18 mouse cellular contexts compared by ENCODE assay signal in the genomic region with DNA sequence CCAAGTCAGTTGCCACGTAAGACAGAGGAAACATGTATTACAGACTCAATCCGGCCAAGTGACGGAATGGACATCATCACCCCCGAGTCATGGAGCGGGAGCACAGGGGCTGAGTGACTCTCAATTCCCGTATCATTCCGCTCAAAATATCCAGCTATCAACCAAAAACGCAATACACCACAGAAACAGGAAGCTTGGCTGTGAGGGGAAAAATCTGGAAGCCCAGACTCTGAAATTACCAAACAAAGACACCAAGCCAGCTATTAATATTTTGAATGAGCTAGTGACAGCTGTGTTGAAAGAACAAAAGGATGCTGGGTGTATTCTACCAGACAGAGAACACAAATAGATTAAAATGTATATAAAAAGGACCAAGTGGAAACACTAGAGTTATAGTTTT. TPM values are rescaled to one million over a fixed set of nuclear protein-coding genes. Genes with fewer than 3 reads are reported as not detected.
A peak's percentile ranks its signal among the peaks of the same experiment; 100 is the strongest.
DNase-seq lines count a peak whose midpoint lies in the region; ATAC-seq and TF ChIP-seq lines count a peak whose summit lies in the region.
"Had no signal": no experiment of that assay in that cellular context is flagged by ENCODE, and none has a peak within 500 bp of the region (broad histone marks: within the 10 kb centered on the region; RNA-seq: fewer than 3 reads in every experiment).

No protein-coding gene starts in this region.

- no peaks in the 10 kb centered on the region for H3K36me3 ChIP-seq in lung, postnatal 0 days (ENCODE audit: insufficient read depth, low read length)
- H3K36me3 ChIP-seq: embryonic facial prominence, embryonic 12.5 days; forebrain, embryonic 12.5 days; heart, embryonic 13.5 days had no signal

- no peak for TF ChIP-seq CTCF in lung, postnatal 0 days (IDR thresholded peaks at IDR 0.05)

- H3K4me1 ChIP-seq in lung, postnatal 0 days (ENCODE audit: insufficient read depth, low read depth, low read length), result no peaks in the 10 kb centered on the region
- H3K4me1 ChIP-seq: embryonic facial prominence, embryonic 12.5 days; forebrain, embryonic 12.5 days had no signal

- H3K27ac ChIP-seq in lung, postnatal 0 days (ENCODE audit: low read length), result no peak overlapping the region
- H3K27ac ChIP-seq: embryonic facial prominence, embryonic 12.5 days; forebrain, embryonic 12.5 days; heart, embryonic 13.5 days had no signal

- no peak overlapping the region for H3K4me2 ChIP-seq in lung, postnatal 0 days (replicated peaks; ENCODE audit: low read depth, low read length)
- H3K4me2 ChIP-seq: embryonic facial prominence, embryonic 12.5 days; forebrain, embryonic 12.5 days; heart, embryonic 13.5 days had no signal

- H3K9ac ChIP-seq in lung, postnatal 0 days (replicated peaks; ENCODE audit: low read depth), result no peak overlapping the region
- H3K9ac ChIP-seq: embryonic facial prominence, embryonic 12.5 days; forebrain, embryonic 12.5 days; heart, embryonic 13.5 days had no signal

- peak; percentile 22 to 27 for DNase-seq in heart, adult 9 months (ENCODE audit: low spot score in 2 of 2)
- DNase-seq in heart, adult 8-10 months (ENCODE audit: low spot score), result no peak
- DNase-seq in lung, postnatal 0 days (ENCODE audit: low spot score), result peak; percentile 21
- no peak for DNase-seq in lung, postnatal 14 days
- DNase-seq in layer of hippocampus, adult 8-10 months (ENCODE audit: low spot score in 2 of 2), result peak; percentile 15 to 26
- DNase-seq in layer of hippocampus, postnatal 14 days (ENCODE audit: low spot score in 2 of 2), result peak; percentile 19 to 73
- no peak for DNase-seq in natural killer cell, adult 2 months (ENCODE audit: low spot score in 2 of 2)
- no peak for DNase-seq in kidney, adult 8-10 months
- DNase-seq: adrenal gland, adult 2 months; adrenal gland, postnatal 25 days; cerebellum, adult 2 months; cerebellum, postnatal 14 days; gastrocnemius, postnatal 36 days; heart, postnatal 36 days had no signal

- H3K9me3 ChIP-seq in lung, postnatal 0 days (ENCODE audit: low read length), result no peaks in the 10 kb centered on the region
- H3K9me3 ChIP-seq: embryonic facial prominence, embryonic 12.5 days; forebrain, embryonic 12.5 days; heart, embryonic 13.5 days had no signal

- WGBS in lung, postnatal 0 days, result 54% methylated on average over 8 of the region's 8 CpGs

- ATAC-seq in lung, postnatal 0 days, result no peak
- ATAC-seq: hindbrain, embryonic 16.5 days had no signal

- no peaks in the 10 kb centered on the region for H3K27me3 ChIP-seq in lung, postnatal 0 days (replicated peaks; ENCODE audit: insufficient read depth, low read length)
- H3K27me3 ChIP-seq: embryonic facial prominence, embryonic 12.5 days; forebrain, embryonic 12.5 days; heart, embryonic 13.5 days had no signal

- no peak overlapping the region for H3K4me3 ChIP-seq in lung, postnatal 0 days (ENCODE audit: low read depth, low read length)
- H3K4me3 ChIP-seq: embryonic facial prominence, embryonic 12.5 days; forebrain, embryonic 12.5 days; heart, embryonic 13.5 days had no signal

- no peak for TF ChIP-seq EP300 in lung, postnatal 0 days (IDR thresholded peaks at IDR 0.05)

RNA-seq across cellular contexts. Expression of a gene that starts 57.7 kb away (rescaled TPM):
- total RNA-seq in heart, adult 8-10 months (2022), result 10 to 100 TPM; 57.4 to 71.1 (median 64.1) TPM
- 21.4 and 26.5 TPM in 2 replicates for polyA plus RNA-seq in lung, postnatal 0 days (2015; fragmentation: Nextera tagmentation; extraction: Ambion mirVana)
- 10 to 100 TPM; 24.3 to 30.8 (median 26.7) TPM for total RNA-seq in layer of hippocampus, adult 8-10 months (2022)
- 10 to 100 TPM; 21.1 to 22.4 TPM for total RNA-seq in layer of hippocampus, postnatal 14 days (2021)

Comparison
In these comparisons a context has a peak if more than half of its experiments do, and no peak if none do; other contexts are left out.
1. DNase-seq: peak in heart, adult 9 months (2 of 2), lung, postnatal 0 days (single experiment), layer of hippocampus, adult 8-10 months (2 of 2) and layer of hippocampus, postnatal 14 days (2 of 2); none in heart, adult 8-10 months (single experiment), lung, postnatal 14 days (single experiment), natural killer cell, adult 2 months (0 of 2) and kidney, adult 8-10 months (0 of 2).